Mouse (Mus musculus) small intestine, adult 2 months (tissue): ENCODE data around the gene Nav1.

Source experiments
- CTCF ChIP-seq: fragments of 200-500 bp; IDR thresholded peaks from 2 replicates; pipeline ENCODE4 v1.5.1; 2012; ENCODE audit warnings: low read depth, mild to moderate bottlenecking, control low read depth, inconsistent platforms, low read length, moderate library complexity, mixed read lengths; ENCODE audit not compliant: insufficient replicate concordance, insufficient read length; ENCODE audit errors: extremely low read depth
- POLR2A ChIP-seq: fragments of 200-500 bp; IDR thresholded peaks from 2 replicates; pipeline ENCODE4 v1.6.1; 2012; ENCODE audit warnings: low read depth, mild to moderate bottlenecking, control low read depth, inconsistent platforms, low read length, moderate library complexity

DNA sequence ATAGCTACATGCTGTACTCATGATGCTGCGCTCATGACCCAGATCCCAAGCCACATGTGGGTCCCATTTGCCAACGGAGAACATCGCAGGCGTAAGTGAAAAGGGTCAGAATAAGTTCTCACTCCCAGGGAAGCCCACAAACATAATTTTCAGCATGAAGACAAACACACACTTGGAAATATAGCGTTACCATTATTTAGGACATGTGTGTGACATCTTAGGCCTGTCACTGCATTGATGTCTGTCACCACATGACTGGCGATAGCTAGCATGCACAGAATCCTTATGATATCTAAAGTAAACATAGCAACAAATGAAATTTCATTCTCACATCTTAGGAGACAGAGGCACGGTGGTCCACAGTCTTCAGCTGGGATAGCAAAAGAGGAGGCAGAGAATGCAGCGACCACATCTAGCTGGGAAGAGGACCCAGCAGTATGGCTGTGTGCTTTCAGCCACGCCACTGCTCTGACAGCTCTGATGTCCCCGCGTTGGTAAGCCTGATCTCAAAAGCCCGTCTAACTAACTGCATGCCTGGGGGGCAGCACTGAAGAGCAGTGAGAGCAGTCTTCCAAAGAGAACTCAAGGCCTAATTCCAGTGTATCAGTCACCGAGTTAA is 86.4 kb downstream of the Nav1 start:
- no peak for TF ChIP-seq POLR2A
- no peak for TF ChIP-seq CTCF
